Mouse (Mus musculus) embryonic facial prominence, embryonic 13.5 days (tissue): Measurements from ENCODE around the gene Pou2f1. TPM values are rescaled to one million over a fixed set of nuclear protein-coding genes. Genes with fewer than 3 reads are reported as not detected.

Experiments
- ATAC-seq: fragments of 200-750 bp; cut with Nextera tagmentation; 2 replicates; pipeline ENCODE4 v1.8.0; 2017; ENCODE audit warnings: low read depth; ENCODE audit not compliant: insufficient number of reproducible peaks, insufficient read depth, low FRiP score, low TSS enrichment
- H3K27ac ChIP-seq: fragments of 300-500 bp; sonication (generic); 2 replicates; pipeline ENCODE4 v1.5.1; 2015; ENCODE audit warnings: moderate library complexity, mild to moderate bottlenecking, inconsistent platforms
- H3K27me3 ChIP-seq: fragments of 300-500 bp; sonication (generic); 2 replicates; pipeline ENCODE4 v1.6.1; 2015; ENCODE audit warnings: mild to moderate bottlenecking, inconsistent platforms
- H3K36me3 ChIP-seq: fragments of 300-500 bp; sonication (generic); 2 replicates; pipeline ENCODE4 v1.6.1; 2015; ENCODE audit warnings: mild to moderate bottlenecking, inconsistent platforms
- H3K4me1 ChIP-seq: fragments of 300-500 bp; sonication (generic); 2 replicates; pipeline ENCODE4 v1.6.1; 2015; ENCODE audit warnings: inconsistent platforms
- H3K4me2 ChIP-seq: fragments of 300-500 bp; sonication (generic); 2 replicates; pipeline ENCODE4 v1.6.1; 2015; ENCODE audit warnings: moderate library complexity, mild to moderate bottlenecking, inconsistent platforms
- H3K4me3 ChIP-seq: fragments of 300-500 bp; sonication (generic); 2 replicates; pipeline ENCODE4 v1.5.1; 2015; ENCODE audit warnings: mild to moderate bottlenecking, inconsistent platforms
- H3K9ac ChIP-seq: fragments of 300-500 bp; sonication (generic); 2 replicates; pipeline ENCODE4 v1.6.1; 2015; ENCODE audit warnings: mild to moderate bottlenecking, inconsistent platforms
- H3K9me3 ChIP-seq: fragments of 300-500 bp; sonication (generic); 2 replicates; pipeline ENCODE4 v1.6.1; 2016; ENCODE audit warnings: inconsistent platforms
- WGBS: fragments of 180-500 bp; shearing (Covaris S2); methylation state at CpG from one replicate; pipeline ENCODE4 v1.1.7; 2015; ENCODE audit warnings: mixed read lengths; 5-methylcytosine and 5-hydroxymethylcytosine counted together
- polyA plus RNA-seq: library from polyadenylated mRNA; unstranded; fragments of >200 nt; fragmentation: Nextera tagmentation; extraction: Ambion mirVana; gene quantifications from 2 replicates; pipeline ENCODE4 v1.2.1, GENCODE M21; 2015

Pou2f1 gene
- polyA plus RNA-seq: 10.4 and 12.2 TPM in 2 replicates

DNA sequence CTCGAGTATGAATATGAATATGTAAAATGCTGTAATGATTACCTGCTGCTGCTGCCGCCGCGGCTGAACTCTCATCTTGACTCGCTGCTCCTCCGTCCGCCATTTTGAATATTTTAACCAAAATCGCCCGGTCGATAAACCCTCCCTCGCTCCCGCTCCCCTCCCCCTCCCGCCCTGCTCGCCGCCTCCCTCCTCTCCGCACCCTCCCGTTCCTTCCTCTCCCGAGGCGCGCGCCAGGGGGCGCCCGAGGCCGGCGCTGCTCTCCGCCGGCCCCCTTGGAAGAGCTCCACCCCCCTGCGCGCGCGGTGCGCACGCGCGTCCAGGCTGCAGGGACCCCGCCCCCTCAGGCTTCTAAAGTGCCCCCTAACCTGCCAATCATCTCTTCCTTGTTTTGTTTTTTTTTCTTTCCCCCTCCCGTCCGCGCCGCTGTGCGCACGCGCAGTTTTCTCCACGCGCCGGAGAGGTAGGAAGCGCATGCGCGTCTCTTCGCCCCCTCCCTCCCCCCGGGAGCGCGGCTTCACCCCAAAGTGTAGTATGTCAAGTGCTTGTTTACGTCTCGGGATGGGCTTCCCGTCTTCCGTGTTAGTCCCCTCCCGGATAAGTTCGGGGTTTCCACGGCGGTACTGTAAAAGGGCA lies at the start of gene Pou2f1:
Gene Pou2f1, minus strand, starts transcription at position 159 of the 636 bp plus-strand sequence.
- H3K27me3 ChIP-seq: no peaks in the 10 kb centered on the region
- H3K4me1 ChIP-seq: peaks cover 16% of the 10 kb centered on the region
- WGBS: under 1% methylated on average over 52 of the region's 61 CpGs
- H3K36me3 ChIP-seq: no peaks in the 10 kb centered on the region
- peak within 1 kb of the TSS; percentile 99 for H3K4me3 ChIP-seq
- H3K4me2 ChIP-seq: peak within 1 kb of the TSS; percentile 92
- ATAC-seq: peak; percentile 92
- H3K9ac ChIP-seq: peak within 1 kb of the TSS; percentile 95
- no peaks in the 10 kb centered on the region for H3K9me3 ChIP-seq
- H3K27ac ChIP-seq: peak within 1 kb of the TSS; percentile 90

DNA sequence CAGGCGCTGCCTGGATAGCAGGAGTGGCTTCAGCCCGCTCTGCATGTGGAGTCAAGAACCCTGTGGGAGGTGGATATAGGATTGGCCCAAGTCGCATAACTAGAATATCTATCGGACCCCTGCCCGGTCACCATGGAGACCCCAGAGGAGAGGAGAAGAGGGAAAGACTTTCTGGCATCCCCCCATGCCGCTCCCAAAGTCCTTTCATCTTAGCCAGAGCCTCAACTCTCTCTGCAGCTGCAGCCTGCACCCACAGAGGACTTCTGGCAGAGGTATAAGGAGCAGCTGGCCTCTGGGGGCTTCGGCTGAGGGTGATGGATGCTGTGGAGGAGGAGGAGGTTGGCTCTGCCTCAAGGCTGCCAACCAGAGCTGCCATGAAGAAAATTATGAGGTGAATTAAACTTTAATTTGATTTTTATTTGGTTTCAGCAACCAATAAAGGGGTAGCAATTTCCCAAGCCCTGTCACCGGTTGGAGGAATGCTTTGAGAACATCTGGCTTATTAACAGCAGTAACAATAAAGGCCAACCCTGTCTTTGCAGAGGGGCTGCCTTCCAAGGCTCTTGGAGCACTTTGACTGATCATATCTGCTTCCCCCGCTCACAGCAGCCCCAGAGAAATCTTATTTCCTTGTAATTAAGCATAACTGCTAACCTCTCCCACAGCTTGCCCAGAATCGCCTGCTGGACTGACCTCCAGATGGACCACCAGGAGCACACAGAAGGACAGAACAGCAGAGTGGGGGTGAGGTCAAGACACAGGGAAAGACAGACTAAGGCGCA lies 46.8 kb upstream of the Pou2f1 start:
- Histone ChIP-seq H3K9ac (peak overlapping the region; percentile 64; the same call in 1 of the 2 replicates), H3K4me1 (peaks cover 43% of the 10 kb centered on the region), H3K27me3 (peaks cover 27% of the 10 kb centered on the region), H3K36me3 (no peaks in the 10 kb centered on the region), H3K4me3 (peak overlapping the region; percentile 44), H3K9me3 (no peaks in the 10 kb centered on the region), H3K4me2 (peak overlapping the region; percentile 94), H3K27ac (peak overlapping the region; percentile 14; the same call in 1 of the 2 replicates)
- no peak for ATAC-seq
- 14% methylated on average over 11 of the region's 11 CpGs for WGBS

DNA sequence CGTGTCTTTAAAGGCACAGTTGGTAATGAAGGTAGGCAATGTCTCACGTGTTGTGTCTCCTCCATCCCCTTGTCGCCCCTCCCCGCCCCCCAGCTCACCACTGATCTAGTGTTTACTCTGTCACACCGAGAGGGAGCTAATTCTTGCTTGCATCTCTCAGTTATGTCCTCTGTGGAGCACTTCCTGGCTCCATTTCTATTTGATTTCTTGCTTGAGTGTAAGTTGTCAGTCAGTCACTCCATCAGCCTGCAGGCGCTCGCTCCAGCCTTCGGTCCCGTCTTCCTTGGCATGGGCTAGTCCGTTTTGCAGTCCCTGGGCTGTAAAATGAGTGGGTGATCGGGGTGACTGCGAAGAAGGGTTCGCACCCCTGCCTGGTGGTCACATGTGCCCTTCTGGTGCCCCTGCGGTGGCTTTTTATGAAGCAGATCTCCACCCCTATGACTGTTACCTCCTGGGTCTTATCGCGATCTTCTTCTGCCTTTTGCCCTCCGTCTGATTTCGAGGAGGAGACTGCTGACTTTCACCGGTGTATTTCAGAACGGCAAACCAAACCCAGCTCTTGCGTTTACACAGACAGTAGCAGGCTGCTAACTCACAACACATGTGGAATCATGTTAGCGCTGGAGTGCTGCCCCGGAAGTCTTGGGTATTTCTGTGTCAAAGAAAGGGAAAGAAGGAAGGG lies 45.9 kb upstream of the Pou2f1 start:
- no peaks in the 10 kb centered on the region for H3K36me3 ChIP-seq
- WGBS: under 1% methylated on average over 23 of the region's 23 CpGs
- no peaks in the 10 kb centered on the region for H3K9me3 ChIP-seq
- peak overlapping the region; percentile 64 for H3K9ac ChIP-seq
- H3K27ac ChIP-seq: peak overlapping the region; percentile 48
- H3K4me1 ChIP-seq: peaks cover 43% of the 10 kb centered on the region
- no peak for ATAC-seq
- H3K27me3 ChIP-seq: peaks cover 21% of the 10 kb centered on the region
- peak overlapping the region; percentile 44 for H3K4me3 ChIP-seq
- H3K4me2 ChIP-seq: peak overlapping the region; percentile 94

DNA sequence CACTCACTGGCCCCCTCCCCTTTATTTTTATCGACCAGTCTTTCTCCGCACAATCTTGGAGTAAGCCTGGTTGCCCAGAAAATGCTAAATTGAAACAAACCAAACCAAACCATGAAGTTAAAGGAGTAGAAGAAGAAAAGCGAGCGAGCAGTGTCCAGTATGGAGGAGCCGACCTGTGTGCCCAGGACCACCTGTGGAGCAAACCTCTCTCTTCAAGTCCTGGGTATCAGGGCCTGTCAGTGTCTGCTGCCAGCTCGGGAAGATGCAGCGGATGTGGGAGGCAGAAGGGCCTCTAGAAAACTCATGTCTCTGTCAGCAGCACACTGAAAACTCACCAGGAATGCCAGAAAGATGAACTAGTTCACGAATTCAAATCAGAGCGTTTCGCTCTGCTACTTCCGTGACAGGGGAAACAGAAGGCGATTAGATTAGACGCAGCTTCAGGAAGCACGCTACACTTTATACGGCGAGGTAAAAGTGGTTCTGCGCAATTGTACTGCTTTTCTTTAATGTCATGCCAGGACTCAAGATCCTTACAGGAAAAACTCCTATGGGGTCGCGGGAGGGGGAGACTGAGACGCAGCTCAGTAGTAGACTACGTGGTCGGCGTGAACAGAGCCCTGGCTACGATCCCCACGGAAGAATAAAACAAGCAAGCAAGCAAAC lies 45.2 kb upstream of the Pou2f1 start:
- Histone ChIP-seq H3K4me1 (peaks cover 43% of the 10 kb centered on the region), H3K4me3 (peak overlapping the region; percentile 44), H3K4me2 (peak overlapping the region; percentile 94), H3K9me3 (no peaks in the 10 kb centered on the region), H3K36me3 (no peaks in the 10 kb centered on the region), H3K27me3 (peaks cover 21% of the 10 kb centered on the region), H3K9ac (peak overlapping the region; percentile 64), H3K27ac (no peak overlapping the region)
- WGBS: 6% methylated on average over 25 of the region's 25 CpGs
- ATAC-seq: no peak

DNA sequence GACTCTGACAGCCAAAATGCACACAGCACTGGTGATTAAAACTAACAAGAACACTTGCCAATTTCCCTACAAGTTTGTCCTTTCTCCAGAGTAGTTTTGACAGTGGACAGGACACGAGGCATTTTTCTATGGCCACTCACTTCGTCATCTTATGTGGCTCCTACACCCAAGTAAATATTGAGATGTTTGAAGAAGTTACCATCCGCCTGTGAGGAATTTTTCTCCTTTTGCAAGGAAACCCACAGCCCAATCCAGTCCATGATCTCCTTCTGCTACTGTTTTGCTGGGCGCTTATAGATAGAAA lies 43.4 kb upstream of the Pou2f1 start:
- Histone ChIP-seq H3K9me3 (no peaks in the 10 kb centered on the region), H3K27ac (peak overlapping the region; percentile 63), H3K27me3 (peaks cover 16% of the 10 kb centered on the region), H3K4me1 (peaks cover 43% of the 10 kb centered on the region), H3K36me3 (no peaks in the 10 kb centered on the region), H3K4me2 (peak overlapping the region; percentile 49), H3K9ac (no peak overlapping the region), H3K4me3 (no peak overlapping the region)
- 30% methylated on average over 4 of the region's 4 CpGs for WGBS
- ATAC-seq: no peak

DNA sequence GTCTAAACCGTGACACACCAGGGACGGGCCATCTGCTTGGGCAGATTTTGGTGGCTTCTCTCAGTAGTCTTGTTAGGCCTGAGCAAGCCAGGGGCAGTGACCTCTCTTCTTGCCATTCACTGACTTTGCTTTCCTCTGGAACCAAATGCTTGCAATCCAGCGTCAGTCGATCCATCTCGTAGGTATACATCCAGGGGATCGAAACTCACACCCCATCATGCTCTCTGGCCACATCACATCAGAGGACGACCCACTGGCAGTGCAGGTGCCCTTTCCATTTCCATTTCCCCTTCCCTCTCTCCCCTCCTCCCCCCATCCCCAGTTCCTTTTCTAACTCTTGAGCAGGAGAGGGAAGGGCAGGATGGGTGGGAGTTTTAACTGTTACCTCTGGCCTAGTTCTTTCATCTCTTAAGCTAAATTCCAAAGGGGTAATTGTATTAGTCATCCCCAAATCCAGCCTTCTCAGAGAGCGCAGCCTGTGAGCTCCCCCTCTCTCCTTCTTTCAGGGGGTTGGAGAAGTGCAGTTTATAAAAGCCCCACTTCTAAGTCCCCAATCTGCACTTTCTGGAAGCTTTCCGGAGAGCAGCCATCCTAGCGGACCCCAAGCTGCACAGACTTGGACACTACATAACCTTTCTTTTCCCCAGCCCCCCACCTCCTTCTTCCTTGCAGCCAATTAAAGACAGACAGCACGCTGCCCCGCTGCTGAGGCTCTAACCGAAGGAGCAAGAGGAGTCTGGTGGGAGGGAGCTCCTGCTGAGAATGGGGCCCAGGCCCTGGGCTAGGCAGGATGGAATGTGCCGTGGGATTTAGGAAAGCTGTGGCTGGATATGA lies 42.8 kb upstream of the Pou2f1 start:
- H3K4me1 ChIP-seq: peaks cover 43% of the 10 kb centered on the region
- no peak overlapping the region for H3K4me3 ChIP-seq
- peak overlapping the region; percentile 63 for H3K27ac ChIP-seq
- H3K4me2 ChIP-seq: peak overlapping the region; percentile 49
- H3K9ac ChIP-seq: no peak overlapping the region
- peak; percentile 49; the same call in 1 of the 2 replicates for ATAC-seq
- no peaks in the 10 kb centered on the region for H3K36me3 ChIP-seq
- 21% methylated on average over 14 of the region's 14 CpGs for WGBS
- H3K27me3 ChIP-seq: peaks cover 16% of the 10 kb centered on the region
- H3K9me3 ChIP-seq: no peaks in the 10 kb centered on the region

DNA sequence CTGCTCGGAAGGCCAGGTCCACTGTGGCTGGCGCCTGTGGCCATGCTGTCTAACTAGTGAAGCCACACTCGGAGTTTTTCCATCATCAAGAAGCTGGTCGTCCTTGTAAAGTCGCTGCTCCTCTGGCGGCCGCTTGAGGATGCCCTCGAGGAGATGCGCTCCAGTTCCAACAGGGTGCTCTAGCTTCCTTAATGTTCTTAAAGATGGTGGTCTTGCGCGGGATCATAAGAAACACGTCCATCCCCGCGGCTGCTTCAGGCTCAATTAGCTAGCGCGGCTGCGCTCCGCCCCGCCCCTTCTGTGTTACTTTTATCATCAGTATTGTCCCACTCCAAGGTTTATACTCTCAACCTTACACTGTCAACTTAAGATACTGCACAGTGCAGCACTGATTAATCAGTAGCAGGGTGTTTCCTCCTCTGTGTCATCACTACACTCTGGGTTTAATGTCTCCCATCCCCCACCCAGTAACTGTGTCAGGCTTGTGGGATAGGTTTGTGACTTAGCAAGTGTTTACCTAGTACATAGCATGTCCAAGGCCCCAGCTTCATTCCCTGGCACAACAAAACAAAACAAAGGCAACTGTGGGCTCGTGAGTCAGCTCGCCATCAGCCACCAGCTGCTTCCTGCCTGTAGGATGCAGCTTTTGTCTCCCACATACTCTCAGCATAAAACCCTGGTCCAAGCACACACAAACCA lies 41.1 kb upstream of the Pou2f1 start:
- Histone ChIP-seq H3K4me3 (no peak overlapping the region), H3K4me2 (no peak overlapping the region), H3K9me3 (no peaks in the 10 kb centered on the region), H3K27me3 (peaks cover 16% of the 10 kb centered on the region), H3K36me3 (no peaks in the 10 kb centered on the region), H3K9ac (no peak overlapping the region), H3K4me1 (peaks cover 33% of the 10 kb centered on the region), H3K27ac (no peak overlapping the region)
- ATAC-seq: no peak
- 75% methylated on average over 21 of the region's 21 CpGs for WGBS

DNA sequence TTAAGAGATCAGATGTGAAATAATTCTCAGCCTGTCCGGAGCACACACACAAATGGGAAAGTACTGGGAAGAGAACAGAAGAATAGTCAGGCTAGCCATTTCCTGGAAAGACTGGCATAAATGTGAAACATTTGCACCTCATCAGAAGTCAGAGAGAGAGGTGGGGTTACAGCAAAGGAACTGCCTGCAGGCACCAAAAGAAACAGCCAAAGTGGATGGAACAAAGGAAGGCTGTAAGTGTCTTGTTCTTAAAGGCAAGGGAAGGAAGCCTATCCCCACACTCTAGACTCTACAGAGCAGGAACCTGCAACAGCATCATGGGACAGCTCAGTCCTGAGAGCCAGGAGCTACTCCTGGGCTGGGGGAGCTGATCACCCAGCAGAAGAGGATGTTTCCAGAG lies 39.0 kb upstream of the Pou2f1 start:
- no peak overlapping the region for H3K27ac ChIP-seq

DNA sequence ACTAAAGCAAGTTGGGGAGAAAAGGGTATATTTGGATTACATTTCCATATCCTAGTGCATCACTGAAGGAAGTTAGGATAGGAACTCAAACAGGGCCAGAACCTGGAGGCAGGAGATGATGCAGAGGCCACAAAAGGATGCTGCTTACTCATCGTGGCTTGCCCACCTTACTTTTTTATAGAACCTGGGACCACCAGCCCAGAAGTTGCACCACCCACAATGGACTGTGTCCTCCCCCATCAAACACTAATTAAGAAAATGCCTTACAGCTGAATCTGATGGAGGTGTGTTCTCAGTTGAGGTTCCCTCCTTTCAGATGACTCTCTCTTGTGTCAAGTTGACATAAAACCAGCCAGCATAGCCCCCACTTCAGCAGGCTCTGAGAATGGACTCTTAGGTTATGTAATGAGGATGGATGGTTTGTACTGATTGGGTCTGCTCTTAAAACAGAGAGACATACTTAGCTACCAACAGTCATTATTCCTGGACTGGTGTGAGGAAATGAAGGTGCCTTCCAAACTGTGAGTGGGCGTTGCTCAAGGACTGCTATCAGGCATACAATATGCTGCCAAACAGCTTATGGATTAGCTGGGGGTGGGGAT lies 36.4 kb upstream of the Pou2f1 start:
- no peak for ATAC-seq
- Histone ChIP-seq H3K4me3 (no peak overlapping the region), H3K4me1 (no peaks in the 10 kb centered on the region), H3K27me3 (no peaks in the 10 kb centered on the region), H3K27ac (no peak overlapping the region), H3K9me3 (no peaks in the 10 kb centered on the region), H3K36me3 (no peaks in the 10 kb centered on the region), H3K4me2 (no peak overlapping the region), H3K9ac (no peak overlapping the region)
- 81% methylated on average over 2 of the region's 2 CpGs for WGBS

More for the DNA sequence above, 39.0 kb upstream of the Pou2f1 start:
- Histone ChIP-seq H3K9ac (no peak overlapping the region), H3K4me2 (no peak overlapping the region), H3K4me1 (peaks cover 18% of the 10 kb centered on the region), H3K4me3 (no peak overlapping the region), H3K36me3 (no peaks in the 10 kb centered on the region), H3K27me3 (peaks cover 6% of the 10 kb centered on the region), H3K9me3 (no peaks in the 10 kb centered on the region)
- ATAC-seq: no peak
- 13% methylated on average over 1 of the region's 1 CpGs for WGBS

DNA sequence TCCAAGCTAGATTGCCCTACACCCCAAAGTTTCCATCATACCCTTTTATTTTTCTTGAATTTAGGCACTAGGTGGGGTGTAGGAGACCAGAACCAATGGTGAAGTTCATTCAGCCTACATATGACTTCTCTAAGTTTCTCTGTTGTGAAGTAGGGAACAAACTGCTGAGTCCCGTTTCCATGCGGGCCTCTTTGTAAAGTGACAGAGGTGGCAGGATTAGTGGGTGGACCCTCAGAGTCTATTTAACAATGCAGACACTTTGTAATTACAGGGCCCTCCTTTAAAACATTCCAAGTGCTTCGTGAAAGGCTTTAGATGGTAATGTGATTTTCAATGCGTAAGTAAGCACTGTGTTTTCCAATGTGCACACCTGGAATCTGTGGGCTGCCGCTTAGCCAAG lies 32.6 kb upstream of the Pou2f1 start:
- no peaks in the 10 kb centered on the region for H3K27me3 ChIP-seq
- no peak overlapping the region for H3K27ac ChIP-seq
- H3K4me3 ChIP-seq: no peak overlapping the region
- H3K4me2 ChIP-seq: no peak overlapping the region
- H3K9ac ChIP-seq: no peak overlapping the region
- no peak for ATAC-seq
- no peaks in the 10 kb centered on the region for H3K4me1 ChIP-seq
- H3K9me3 ChIP-seq: no peaks in the 10 kb centered on the region
- WGBS: 35% methylated on average over 5 of the region's 5 CpGs
- no peaks in the 10 kb centered on the region for H3K36me3 ChIP-seq
